Mouse (Mus musculus): ENCODE results near the gene 4930519P11Rik. TPM values are rescaled to one million over a fixed set of nuclear protein-coding genes. Genes with fewer than 3 reads are reported as not detected.
A peak's percentile ranks its signal among the peaks of the same experiment; 100 is the strongest.

Gene 4930519P11Rik
- polyA plus RNA-seq, 1 experiment = not detected

- 90% methylated on average over 4 of the region's 4 CpGs for WGBS
- no peak for DNase-seq (ENCODE audit: low read depth, low spot score)
These were observed 24.2 kb downstream of the 4930519P11Rik start for GRCm38 (mm10) chr2:154589051-154589450.

- WGBS = 81% methylated on average over 5 of the region's 5 CpGs
- no peak for DNase-seq (ENCODE audit: low read depth, low spot score)
These were observed 26.8 kb downstream of the 4930519P11Rik start for GRCm38 (mm10) chr2:154586405-154586804.

GRCm38 (mm10) chr2:154584931-154585601, 28.2 kb downstream of the 4930519P11Rik start:
- WGBS = 59% methylated on average over 17 of the region's 17 CpGs
- no peak for DNase-seq (ENCODE audit: low read depth, low spot score)

GRCm38 (mm10) chr2:154583906-154584872, 29.0 kb downstream of the 4930519P11Rik start:
- DNase-seq (ENCODE audit: low read depth, low spot score) = no peak
- WGBS = 65% methylated on average over 15 of the region's 15 CpGs

DNA sequence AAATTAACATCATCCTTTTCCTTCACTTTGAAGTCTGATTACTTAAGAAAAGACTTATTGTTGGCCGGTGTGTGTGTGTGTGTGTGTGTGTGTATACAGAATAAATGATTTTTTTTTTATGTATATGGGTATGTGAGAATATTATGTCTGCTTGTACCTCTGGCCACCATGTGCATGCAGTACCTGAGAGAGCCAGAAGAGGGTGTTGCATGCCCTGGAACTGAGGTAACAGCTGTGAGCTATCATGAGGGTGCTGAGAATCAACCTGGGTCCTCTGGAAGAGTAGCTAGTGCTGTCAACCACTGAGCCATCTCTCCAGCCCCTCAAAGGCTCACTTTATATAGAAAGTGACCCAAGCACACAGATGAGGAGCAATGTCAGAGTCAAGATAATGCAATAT, 31.8 kb downstream of the 4930519P11Rik start:
- WGBS = 100% methylated on average over 1 of the region's 1 CpGs
- no peak for DNase-seq (ENCODE audit: low read depth, low spot score)

GRCm38 (mm10) chr2:154580586-154580985, 32.7 kb downstream of the 4930519P11Rik start:
- no peak for DNase-seq (ENCODE audit: low read depth, low spot score)
- WGBS = 68% methylated on average over 8 of the region's 8 CpGs

GRCm38 (mm10) chr2:154577744-154578067, 35.5 kb downstream of the 4930519P11Rik start:
- no peak for DNase-seq (ENCODE audit: low read depth, low spot score)
- 91% methylated on average over 6 of the region's 6 CpGs for WGBS

GRCm38 (mm10) chr2:154576876-154577743, 36.1 kb downstream of the 4930519P11Rik start:
- no peak for DNase-seq (ENCODE audit: low read depth, low spot score)
- WGBS = 69% methylated on average over 12 of the region's 12 CpGs

GRCm38 (mm10) chr2:154574271-154574670, 39.0 kb downstream of the 4930519P11Rik start:
- 73% methylated on average over 7 of the region's 7 CpGs for WGBS
- no peak for DNase-seq (ENCODE audit: low read depth, low spot score)

GRCm38 (mm10) chr2:154572996-154573395, 40.2 kb downstream of the 4930519P11Rik start:
- WGBS = 78% methylated on average over 3 of the region's 3 CpGs
- DNase-seq (ENCODE audit: low read depth, low spot score) = no peak

DNA sequence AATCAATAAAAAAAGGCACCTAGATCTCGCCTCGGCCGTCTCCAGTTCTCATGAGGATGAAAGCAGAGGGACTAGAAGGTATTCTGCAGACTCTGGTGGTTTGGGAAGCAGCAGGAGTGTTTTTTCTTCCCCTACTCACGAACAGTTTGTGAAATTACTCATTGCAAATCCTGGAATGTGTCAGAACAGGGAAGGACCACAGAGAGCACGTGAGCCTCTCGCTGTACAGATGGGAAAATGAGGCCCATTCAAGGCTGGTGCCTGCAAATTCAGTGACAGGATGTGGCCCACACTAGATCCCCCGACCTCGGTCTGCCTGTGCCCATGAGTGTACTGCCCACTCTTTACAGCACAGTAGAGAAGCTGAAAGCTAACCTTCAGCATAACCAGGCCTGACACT, 41.3 kb downstream of the 4930519P11Rik start:
- no peak for DNase-seq (ENCODE audit: low read depth, low spot score)
- WGBS = 76% methylated on average over 8 of the region's 8 CpGs

DNA sequence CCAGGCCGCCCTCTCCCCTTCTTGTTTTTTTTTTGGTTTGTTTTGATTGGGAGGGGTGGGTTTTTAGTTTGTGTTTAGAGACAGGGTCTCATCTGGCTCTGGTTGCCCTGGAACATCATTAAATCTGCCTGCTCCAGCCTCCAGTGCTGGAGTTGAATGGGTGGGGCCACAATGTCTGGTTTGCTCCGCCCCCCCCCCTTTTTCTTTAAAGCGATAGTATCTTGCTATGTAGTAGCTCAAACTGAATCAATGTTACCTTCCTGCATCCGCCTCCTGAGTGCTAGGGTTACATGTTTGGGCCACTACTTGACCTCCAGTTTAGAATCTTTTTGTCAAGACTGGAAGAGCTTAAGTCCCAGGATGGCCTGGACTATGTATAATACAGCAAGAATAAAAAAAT, 42.0 kb downstream of the 4930519P11Rik start:
- 69% methylated on average over 4 of the region's 4 CpGs for WGBS
- no peak for DNase-seq (ENCODE audit: low read depth, low spot score)

GRCm38 (mm10) chr2:154570666-154571065, 42.6 kb downstream of the 4930519P11Rik start:
- 67% methylated on average over 4 of the region's 4 CpGs for WGBS

GRCm38 (mm10) chr2:154569836-154570286, 43.4 kb downstream of the 4930519P11Rik start, which contains the start of gene E2f1:
Gene E2f1, minus strand, starts transcription at chr2:154569892.
- DNase-seq (ENCODE audit: low read depth, low spot score) = peak; percentile 67
- WGBS = under 1% methylated on average over 42 of the region's 44 CpGs

More at GRCm38 (mm10) chr2:154570666-154571065, 42.6 kb downstream of the 4930519P11Rik start:
- no peak for DNase-seq (ENCODE audit: low read depth, low spot score)

DNA sequence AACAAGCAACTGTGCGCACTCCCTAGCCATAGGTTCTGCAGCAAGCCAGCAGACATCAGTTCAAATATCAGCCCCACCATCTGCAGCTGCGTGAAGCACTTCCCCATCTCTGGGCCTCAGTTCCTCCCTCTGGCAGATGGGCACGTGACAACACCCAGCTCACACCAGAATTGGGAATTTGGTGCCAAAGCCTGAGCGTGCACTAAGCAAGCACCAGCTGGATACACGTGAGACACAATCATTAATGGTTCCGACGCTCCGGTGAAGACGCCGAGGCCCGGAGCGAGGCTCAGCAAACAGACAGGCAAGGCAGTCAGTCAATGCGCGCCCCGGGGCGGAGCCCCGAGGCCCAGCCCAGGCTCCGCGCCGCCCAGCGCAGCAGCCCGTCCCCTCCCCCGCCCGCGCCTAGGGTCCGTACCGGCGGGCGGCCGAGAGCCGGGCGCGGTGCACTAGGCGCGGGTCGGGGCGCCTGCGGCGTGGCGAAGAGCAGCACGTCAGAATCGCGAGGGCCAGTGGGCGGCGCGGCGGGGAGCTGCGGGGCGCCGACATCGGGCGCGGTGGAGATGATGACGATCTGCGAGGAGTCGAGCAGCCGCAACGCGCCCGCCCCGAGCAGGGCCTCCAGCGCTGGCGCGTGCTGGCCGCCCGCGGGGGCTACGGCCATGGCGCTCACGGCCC, 44.0 kb downstream of the 4930519P11Rik start:
- DNase-seq (ENCODE audit: low read depth, low spot score) = peak; percentile 25
- WGBS = under 1% methylated on average over 70 of the region's 70 CpGs

DNA sequence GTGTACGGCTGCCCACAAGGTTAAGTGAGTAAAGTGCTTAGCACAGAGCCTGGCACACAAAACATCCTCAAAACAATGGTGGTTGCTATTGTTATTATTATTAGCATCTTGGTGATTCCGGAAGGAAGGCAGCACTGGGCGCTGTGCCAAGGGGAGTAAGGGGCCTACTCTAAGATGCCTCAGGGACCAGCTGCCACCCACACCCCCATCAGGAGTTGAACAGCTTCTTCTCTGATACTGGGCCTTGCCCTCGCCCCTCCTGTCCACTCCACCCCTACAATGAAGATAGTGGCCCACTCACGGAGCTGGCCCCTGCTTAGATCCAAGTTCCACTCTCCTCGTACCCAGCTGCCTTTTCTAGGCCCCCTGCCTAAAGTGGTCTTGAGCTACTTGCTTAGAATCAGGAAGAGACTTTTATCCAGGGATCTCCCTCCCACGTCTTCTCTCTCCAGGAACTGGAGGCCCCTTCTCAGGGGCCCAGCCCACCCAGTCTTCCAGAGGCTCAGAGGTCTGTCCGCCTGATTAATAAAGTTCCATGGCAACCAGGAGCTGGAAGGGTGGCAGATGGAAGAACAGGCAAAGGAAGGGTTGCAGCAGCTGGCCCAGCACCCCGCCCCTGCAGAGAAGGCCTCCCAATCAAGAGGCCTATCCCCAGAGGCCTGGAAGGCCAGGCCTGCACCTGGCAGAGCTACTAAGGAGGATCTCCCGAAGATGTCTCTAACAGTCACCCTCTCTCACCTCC, 44.7 kb downstream of the 4930519P11Rik start:
- 36% methylated on average over 10 of the region's 10 CpGs for WGBS
- no peak for DNase-seq (ENCODE audit: low read depth, low spot score)

DNA sequence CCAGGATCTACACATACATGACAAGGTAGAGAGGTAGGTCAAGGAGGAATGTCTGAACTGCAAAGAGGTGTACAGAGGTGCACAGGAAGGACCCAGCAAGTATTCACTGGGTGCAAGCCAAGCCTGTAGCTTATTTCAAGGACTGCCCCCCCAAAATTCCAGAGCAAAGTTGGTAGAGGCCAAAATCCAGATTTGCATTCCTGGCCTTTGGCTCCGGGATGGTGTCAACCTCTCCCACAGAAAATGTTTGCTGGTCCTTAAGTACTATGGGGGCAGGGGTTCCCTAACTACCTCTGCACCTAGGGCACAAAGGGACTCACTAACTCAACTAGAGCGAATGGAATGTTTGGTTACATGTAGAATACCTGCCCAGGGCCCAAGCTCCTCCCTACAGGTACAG, 45.5 kb downstream of the 4930519P11Rik start:
- 73% methylated on average over 2 of the region's 2 CpGs for WGBS
- no peak for DNase-seq (ENCODE audit: low read depth, low spot score)

GRCm38 (mm10) chr2:154566641-154567040, 46.6 kb downstream of the 4930519P11Rik start:
- no peak for DNase-seq (ENCODE audit: low read depth, low spot score)
- 45% methylated on average over 8 of the region's 8 CpGs for WGBS
